Mouse (Mus musculus) liver, postnatal 0 days (tissue): Measurements from ENCODE around the gene Aspscr1. TPM values are rescaled to one million over a fixed set of nuclear protein-coding genes. Genes with fewer than 3 reads are reported as not detected.

Experiments used
- ATAC-seq: fragments of 200-750 bp; cut with Nextera tagmentation; 2 replicates; pipeline ENCODE4 v1.8.0; 2017; ENCODE audit warnings: mild to moderate bottlenecking, moderate library complexity
- DNase-seq: peaks from one replicate; pipeline ENCODE4 v3.0.0-alpha.2; 2016
- H3K27ac ChIP-seq: fragments of 300-500 bp; sonication (generic); 2 replicates; pipeline ENCODE4 v1.5.1; 2014; ENCODE audit warnings: antibody characterized with exemption, moderate library complexity, mild to moderate bottlenecking, low read depth
- H3K27me3 ChIP-seq: fragments of 300-500 bp; sonication (generic); 2 replicates; pipeline ENCODE4 v1.6.1; 2014; ENCODE audit warnings: low read length, control low read depth, mixed read lengths; ENCODE audit not compliant: insufficient read depth
- H3K36me3 ChIP-seq: fragments of 300-500 bp; sonication (generic); replicated peaks from 2 replicates; pipeline ENCODE4 v1.6.1; 2014; ENCODE audit warnings: mild to moderate bottlenecking, control low read depth, low read length, moderate library complexity, mixed read lengths; ENCODE audit not compliant: insufficient read depth
- H3K4me1 ChIP-seq: fragments of 300-500 bp; sonication (generic); 2 replicates; pipeline ENCODE4 v1.6.1; 2014; ENCODE audit warnings: antibody characterized with exemption, mild to moderate bottlenecking, control low read depth; ENCODE audit not compliant: insufficient read depth
- H3K4me2 ChIP-seq: fragments of 300-500 bp; sonication (generic); 2 replicates; pipeline ENCODE4 v1.6.1; 2014; ENCODE audit warnings: low read depth, mild to moderate bottlenecking, low read length, moderate library complexity, mixed read lengths
- H3K4me3 ChIP-seq: fragments of 300-500 bp; sonication (generic); 2 replicates; pipeline ENCODE4 v1.5.1; 2014; ENCODE audit warnings: low read depth, low read length
- H3K9ac ChIP-seq: fragments of 300-500 bp; sonication (generic); replicated peaks from 2 replicates; pipeline ENCODE4 v1.6.1; 2014; ENCODE audit warnings: mild to moderate bottlenecking, moderate library complexity
- H3K9me3 ChIP-seq: fragments of 300-500 bp; sonication (generic); 2 replicates; pipeline ENCODE4 v1.6.1; 2016; ENCODE audit warnings: mild to moderate bottlenecking, control low read depth, low read length, mixed read lengths
- CTCF ChIP-seq: sonication (generic); IDR thresholded peaks from 2 replicates; pipeline ENCODE4 v1.5.1; 2016; ENCODE audit warnings: antibody characterized with exemption, low read depth
- EP300 ChIP-seq: IDR thresholded peaks from 2 replicates; pipeline ENCODE4 v1.6.1; 2016; ENCODE audit warnings: antibody characterized with exemption, low read depth, mild to moderate bottlenecking
- WGBS: fragments of 180-500 bp; shearing (Covaris S2); extraction: QIAGEN DNeasy Blood & Tissue Kit; methylation state at CpG from one replicate; pipeline ENCODE4 v1.1.7; 2014; ENCODE audit not compliant: insufficient replicate concordance; 5-methylcytosine and 5-hydroxymethylcytosine counted together
- polyA plus RNA-seq: library from polyadenylated mRNA; unstranded; fragments of >200 nt; fragmentation: Nextera tagmentation; extraction: Ambion mirVana; gene quantifications from 2 replicates; pipeline ENCODE4 v1.2.1, GENCODE M21; 2015

The Aspscr1 gene
- polyA plus RNA-seq, 1 experiment from 2014 or later, result 56.8 TPM

GRCm38 (mm10) chr11:120627468-120628300, 45.1 kb upstream of the Aspscr1 start:
- TF ChIP-seq EP300 (no peak), CTCF (no peak)
- 33% methylated on average over 22 of the region's 22 CpGs for WGBS
- ATAC-seq (no peak), DNase-seq (peak; percentile 66)
- Histone ChIP-seq H3K9me3 (no peaks in the 10 kb centered on the region), H3K27me3 (no peaks in the 10 kb centered on the region), H3K4me1 (peaks cover 77% of the 10 kb centered on the region), H3K9ac (peak overlapping the region; percentile 42; the same call in 1 of the 2 replicates), H3K4me2 (peak overlapping the region; percentile 84), H3K27ac (peak overlapping the region; percentile 99), H3K36me3 (peaks cover 21% of the 10 kb centered on the region), H3K4me3 (peak overlapping the region; percentile 96)

DNA sequence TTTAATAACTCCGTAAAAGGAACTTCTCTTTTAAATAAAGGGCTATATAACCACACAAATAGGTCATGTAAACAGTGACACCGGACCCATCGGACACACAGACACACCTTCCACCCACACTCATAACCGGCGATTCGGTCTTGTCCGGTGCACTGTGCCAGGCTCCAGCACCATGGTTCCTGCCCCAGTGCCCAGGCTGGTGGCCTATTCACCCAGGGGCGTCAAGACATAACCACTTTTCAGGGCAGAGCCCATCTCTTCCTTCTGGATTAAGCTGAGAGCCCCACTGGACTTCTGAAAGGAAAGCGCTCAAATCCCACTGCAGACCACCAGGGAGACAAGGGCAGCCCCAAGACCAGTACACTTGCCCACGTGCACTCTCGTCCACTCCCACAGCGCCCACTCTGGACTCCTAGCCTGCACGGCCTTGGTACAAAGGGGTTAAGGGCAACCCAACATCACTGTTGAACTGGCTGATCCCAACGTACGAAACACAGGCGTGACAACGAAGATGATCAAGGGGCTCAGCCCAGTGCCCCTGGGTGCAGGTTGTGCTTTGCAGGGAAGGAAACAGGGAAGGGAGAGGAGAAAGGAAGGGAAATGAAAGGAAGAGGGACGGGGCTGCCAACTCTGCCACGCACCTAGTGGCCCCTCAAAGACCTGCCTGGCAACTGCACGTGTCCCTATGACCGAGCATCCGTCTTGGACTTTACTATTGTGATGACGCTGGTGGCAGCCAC, 44.0 kb upstream of the Aspscr1 start:
- DNase-seq (peak; percentile 27), ATAC-seq (no peak)
- 79% methylated on average over 23 of the region's 23 CpGs for WGBS
- Histone ChIP-seq H3K4me2 (peak overlapping the region; percentile 84), H3K4me1 (peaks cover 74% of the 10 kb centered on the region), H3K27me3 (no peaks in the 10 kb centered on the region), H3K9ac (peak overlapping the region; percentile 98), H3K36me3 (peaks cover 12% of the 10 kb centered on the region), H3K9me3 (no peaks in the 10 kb centered on the region), H3K27ac (peak overlapping the region; percentile 99), H3K4me3 (peak overlapping the region; percentile 96)
- TF ChIP-seq CTCF (no peak), EP300 (no peak)

DNA sequence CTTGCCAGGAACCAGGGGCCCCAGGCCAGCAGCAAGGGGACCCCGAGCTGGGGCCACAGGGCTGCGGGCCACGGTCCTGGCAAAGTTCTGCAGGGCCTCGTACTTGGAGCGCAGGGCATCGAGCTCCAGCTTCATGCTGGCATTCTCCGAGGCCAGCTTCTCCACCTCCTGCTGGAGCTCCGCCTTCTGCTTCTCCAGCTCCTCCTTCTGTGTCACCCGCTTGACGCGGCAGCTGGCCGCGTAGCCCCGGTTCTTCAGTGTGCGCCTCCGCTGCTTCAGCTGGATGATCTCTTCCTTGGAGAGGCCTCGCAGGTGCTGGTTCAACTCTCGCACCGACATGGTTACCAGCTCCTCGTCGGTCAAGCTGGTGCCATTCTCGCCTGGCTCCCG, 43.4 kb upstream of the Aspscr1 start:
- Histone ChIP-seq H3K9me3 (no peaks in the 10 kb centered on the region), H3K4me2 (peak overlapping the region; percentile 84), H3K27ac (peak overlapping the region; percentile 99), H3K4me3 (peak overlapping the region; percentile 96), H3K4me1 (peaks cover 75% of the 10 kb centered on the region), H3K9ac (peak overlapping the region; percentile 98), H3K27me3 (no peaks in the 10 kb centered on the region), H3K36me3 (peaks cover 12% of the 10 kb centered on the region)
- TF ChIP-seq CTCF (no peak), EP300 (no peak)
- WGBS, result 31% methylated on average over 23 of the region's 23 CpGs
- DNase-seq (peak; percentile 81), ATAC-seq (no peak)

DNA sequence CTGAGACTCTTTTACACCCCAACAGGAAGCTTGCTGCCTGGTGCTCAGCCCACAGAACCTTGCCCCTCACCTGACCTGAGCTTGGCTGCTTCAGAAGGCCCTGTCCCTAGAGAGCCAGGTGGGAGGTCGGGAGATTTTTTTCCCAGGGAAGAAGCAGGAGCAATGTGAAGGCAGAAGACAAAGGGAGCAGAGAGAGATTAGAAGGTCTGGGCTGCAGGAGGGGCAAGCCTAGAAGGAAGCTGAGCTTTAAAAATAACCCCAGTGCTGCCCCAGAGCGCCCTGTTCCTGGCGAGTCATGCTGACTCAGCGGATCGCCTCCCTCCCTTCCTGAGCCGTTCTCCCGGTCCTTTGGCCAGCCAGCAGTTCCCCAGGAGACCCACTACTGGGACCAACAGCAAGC, 42.9 kb upstream of the Aspscr1 start:
- peak overlapping the region; percentile 96 for H3K4me3 ChIP-seq

GRCm38 (mm10) chr11:120630401-120630871, 42.3 kb upstream of the Aspscr1 start:
- Histone ChIP-seq H3K9ac (peak overlapping the region; percentile 98), H3K4me3 (peak overlapping the region; percentile 96), H3K4me2 (peak overlapping the region; percentile 84), H3K27ac (peak overlapping the region; percentile 99), H3K9me3 (no peaks in the 10 kb centered on the region), H3K27me3 (no peaks in the 10 kb centered on the region), H3K4me1 (peaks cover 72% of the 10 kb centered on the region), H3K36me3 (peaks cover 12% of the 10 kb centered on the region)
- peak; percentile 67 for ATAC-seq
- peak; percentile 88 for DNase-seq
- TF ChIP-seq CTCF (no peak), EP300 (peak; percentile 70; the same call in 1 of the 2 replicates)
- WGBS, result 16% methylated on average over 5 of the region's 5 CpGs

More for the DNA sequence above, 42.9 kb upstream of the Aspscr1 start:
- DNase-seq (peak; percentile 85), ATAC-seq (peak; percentile 28)
- no peak for TF ChIP-seq EP300
- TF ChIP-seq CTCF, result no peak
- H3K9ac ChIP-seq, result peak overlapping the region; percentile 98
- H3K4me1 ChIP-seq, result peaks cover 77% of the 10 kb centered on the region
- H3K9me3 ChIP-seq, result no peaks in the 10 kb centered on the region
- no peaks in the 10 kb centered on the region for H3K27me3 ChIP-seq
- peak overlapping the region; percentile 99 for H3K27ac ChIP-seq
- 9% methylated on average over 7 of the region's 7 CpGs for WGBS
- H3K4me2 ChIP-seq, result peak overlapping the region; percentile 84
- peaks cover 12% of the 10 kb centered on the region for H3K36me3 ChIP-seq
